Mouse (Mus musculus): Measurements from ENCODE around the gene Gm10408.
"Not testable (repeated sequence)": the region's sequence is repeated elsewhere in the genome, so short reads cannot be mapped to it uniquely, and the experiment has no call there.

Gm10408 gene

DNA sequence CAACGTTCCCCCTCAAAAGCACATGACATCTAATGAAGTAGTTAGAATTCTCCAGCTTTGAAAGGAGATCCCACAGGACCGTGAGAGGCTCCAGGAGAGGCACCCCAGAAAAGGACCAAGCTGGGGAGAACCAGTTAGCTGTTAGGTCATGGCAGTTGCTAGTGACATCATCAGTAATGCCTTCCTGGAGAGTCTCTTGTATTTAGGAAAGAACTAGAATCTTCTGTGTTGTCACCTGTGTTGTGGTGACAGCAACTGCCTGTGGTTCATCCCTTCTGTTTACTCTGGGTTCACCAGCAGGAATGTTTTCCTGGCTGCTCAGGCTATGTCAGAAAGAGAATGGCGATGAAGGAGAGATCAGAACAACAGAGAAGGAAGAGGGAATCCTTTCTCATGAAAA lies at the start of gene Gm10408:
Gene Gm10408, plus strand, starts transcription at position 301 of the 400 bp plus-strand sequence.
- DNase-seq: not testable (repeated sequence)

DNA sequence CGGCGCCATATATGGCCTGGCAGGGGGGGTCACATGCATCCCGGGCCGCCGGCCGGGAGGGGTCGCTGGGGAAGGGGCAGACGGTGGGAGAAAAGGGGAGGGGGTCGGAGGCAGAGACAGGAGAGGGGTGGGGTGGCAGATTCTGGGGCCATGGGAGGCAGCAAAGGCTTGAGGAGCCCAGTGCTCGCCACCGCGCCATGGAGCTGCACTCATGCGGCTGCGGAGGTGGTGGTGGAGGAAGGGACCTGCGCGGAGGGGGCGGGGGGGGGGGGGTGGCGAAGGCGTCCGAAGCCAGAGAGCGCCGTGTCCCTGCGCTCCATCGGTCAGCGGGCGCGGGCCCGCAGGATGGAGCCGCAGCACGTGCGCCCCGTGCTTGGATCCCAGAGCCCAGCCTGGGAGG lies 36.9 kb upstream of the Gm10408 start, which contains the start of gene Gm10409:
Gene Gm10409, plus strand, starts transcription at position 301 of the 400 bp plus-strand sequence.
- not testable (repeated sequence) for DNase-seq

DNA sequence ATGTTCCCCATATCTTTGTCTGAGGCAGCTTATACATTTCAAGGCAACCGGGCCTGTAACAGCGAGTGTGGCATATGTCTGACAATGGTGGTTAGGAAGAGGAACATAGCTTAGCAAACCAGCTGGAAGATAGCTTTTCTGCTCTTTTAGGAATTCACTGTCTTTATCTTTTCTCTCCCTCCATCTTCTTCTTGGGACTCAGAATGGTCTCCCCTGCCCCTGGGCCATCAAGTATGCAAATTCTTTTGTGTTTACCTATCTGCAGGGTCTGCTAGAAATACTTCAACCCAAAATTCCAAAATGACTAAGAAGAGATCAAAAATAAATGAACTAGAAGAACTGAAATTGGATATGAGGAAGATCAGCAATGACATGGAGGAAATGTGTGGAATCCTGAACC lies 21.4 kb upstream of the Gm10408 start, which contains the start of gene Gm3005:
Gene Gm3005, plus strand, starts transcription at position 301 of the 400 bp plus-strand sequence.
- not testable (repeated sequence) for DNase-seq

All from kidney, adult 9 months (tissue).